Mouse (Mus musculus) limb, embryonic 14.5 days (tissue): Measurements from ENCODE around the gene Immt. TPM values are rescaled to one million over a fixed set of nuclear protein-coding genes. Genes with fewer than 3 reads are reported as not detected.

ENCODE experiments used
- ATAC-seq: fragments of 200-750 bp; cut with Nextera tagmentation; 2 replicates; pipeline ENCODE4 v1.8.0; 2017; ENCODE audit warnings: low read depth, moderate number of reproducible peaks, moderate TSS enrichment; ENCODE audit not compliant: low FRiP score
- DNase-seq: peaks from one replicate; pipeline ENCODE4 v3.0.0-alpha.2; 2015; ENCODE audit warnings: low spot score
- H3K27ac ChIP-seq: fragments of 300-500 bp; sonication (generic); replicated peaks from 2 replicates; pipeline ENCODE4 v1.5.1; 2014; ENCODE audit warnings: low read depth, mild to moderate bottlenecking, low read length, moderate library complexity, mixed read lengths
- H3K27me3 ChIP-seq: fragments of 300-500 bp; sonication (generic); 2 replicates; pipeline ENCODE4 v1.6.1; 2014; ENCODE audit warnings: low read length, mixed read lengths; ENCODE audit not compliant: control insufficient read depth, insufficient read depth
- H3K36me3 ChIP-seq: fragments of 300-500 bp; sonication (generic); 2 replicates; pipeline ENCODE4 v1.6.1; 2014; ENCODE audit warnings: mild to moderate bottlenecking, low read length, moderate library complexity, mixed read lengths; ENCODE audit not compliant: control insufficient read depth, insufficient read depth
- H3K4me1 ChIP-seq: fragments of 300-500 bp; sonication (generic); 2 replicates; pipeline ENCODE4 v1.6.1; 2014; ENCODE audit warnings: antibody characterized with exemption, low read length, mixed read lengths; ENCODE audit not compliant: control insufficient read depth, insufficient read depth
- H3K4me2 ChIP-seq: fragments of 300-500 bp; sonication (generic); replicated peaks from 2 replicates; pipeline ENCODE4 v1.6.1; 2014; ENCODE audit warnings: low read depth, mild to moderate bottlenecking, low read length, moderate library complexity; ENCODE audit not compliant: severe bottlenecking
- H3K4me3 ChIP-seq: fragments of 300-500 bp; sonication (generic); replicated peaks from 2 replicates; pipeline ENCODE4 v1.5.1; 2014; ENCODE audit warnings: low read length
- H3K9ac ChIP-seq: fragments of 300-500 bp; sonication (generic); 2 replicates; pipeline ENCODE4 v1.6.1; 2014; ENCODE audit warnings: mild to moderate bottlenecking, low read depth, low read length, moderate library complexity; ENCODE audit not compliant: severe bottlenecking
- H3K9me3 ChIP-seq: fragments of 300-500 bp; sonication (generic); 2 replicates; pipeline ENCODE4 v1.6.1; 2016; ENCODE audit warnings: low read length; ENCODE audit not compliant: control insufficient read depth
- POLR2A ChIP-seq: fragments of 200-500 bp; IDR thresholded peaks from 2 replicates; pipeline ENCODE4 v1.8.0; 2012; ENCODE audit warnings: inconsistent platforms, mild to moderate bottlenecking, moderate library complexity, borderline replicate concordance; ENCODE audit not compliant: insufficient read depth, insufficient read length; ENCODE audit errors: extremely low read depth
- WGBS: fragments of 180-500 bp; shearing (Covaris S2); extraction: QIAGEN DNeasy Blood & Tissue Kit; methylation state at CpG from one replicate; pipeline ENCODE4 v1.1.7; 2014; 5-methylcytosine and 5-hydroxymethylcytosine counted together
- polyA plus RNA-seq, 2 experiments: library from polyadenylated mRNA; depleted of rRNA in 1 of 2; stranded (reverse) in 1 of 2; unstranded in 1 of 2; fragments of >200 nt; fragmentation: Nextera tagmentation in 1 of 2; extraction: Ambion mirVana in 1 of 2; gene quantifications; 2 replicates each; pipeline versions ENCODE4 v1.2.1 to v1.2.3; 2012 to 2014

Immt gene
- polyA plus RNA-seq, 2 experiments, result 69.8 to 145 TPM

DNA sequence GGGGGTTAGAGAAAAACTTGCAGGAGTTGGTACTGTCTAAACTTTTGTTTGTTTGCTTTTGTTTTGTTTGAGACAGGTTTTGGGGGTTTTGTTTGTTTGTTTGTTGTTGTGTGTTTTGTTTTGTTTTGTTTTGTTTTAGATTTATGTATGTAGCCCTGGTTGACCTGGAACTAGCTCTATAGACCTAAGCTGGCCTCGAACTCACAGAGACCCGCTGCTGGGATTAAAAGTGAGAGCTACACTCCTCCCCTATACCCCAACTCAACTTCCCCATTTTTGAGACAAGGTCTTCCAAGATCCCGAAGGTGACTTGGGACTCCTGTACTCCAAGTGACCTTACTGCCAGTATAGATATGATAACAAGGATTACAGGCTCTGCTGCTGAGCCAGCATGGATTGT lies 7.2 kb upstream of the Immt start:
- Histone ChIP-seq H3K4me1 (peaks cover 3% of the 10 kb centered on the region), H3K27me3 (no peaks in the 10 kb centered on the region), H3K9ac (peak overlapping the region; percentile 57; the same call in 1 of the 2 replicates), H3K9me3 (no peaks in the 10 kb centered on the region), H3K4me3 (peak overlapping the region; percentile 63), H3K36me3 (no peaks in the 10 kb centered on the region), H3K27ac (no peak overlapping the region), H3K4me2 (peak overlapping the region; percentile 69)
- ATAC-seq (no peak), DNase-seq (no peak)
- 30% methylated on average over 3 of the region's 3 CpGs for WGBS
- no peak for TF ChIP-seq POLR2A

DNA sequence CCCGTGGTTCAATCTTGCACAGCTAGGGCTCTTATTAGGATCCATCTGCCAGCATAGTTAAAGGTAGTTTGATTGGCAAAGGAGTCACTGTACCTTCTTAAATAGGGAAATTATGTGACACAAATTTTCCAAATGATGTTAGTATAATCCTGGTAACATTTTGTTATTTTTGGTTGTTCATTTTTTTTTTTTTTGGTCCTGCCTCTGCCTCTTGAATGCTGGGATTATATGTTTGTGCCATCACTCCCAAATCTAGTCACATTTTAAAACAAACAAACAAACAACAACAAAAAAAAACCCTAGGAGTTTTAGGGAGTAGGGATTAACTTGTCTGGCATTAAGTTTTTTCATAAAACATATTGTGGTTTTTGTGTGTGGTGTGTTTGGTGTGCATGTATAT lies 4.3 kb upstream of the Immt start, which contains the start of gene Mrpl35:
Gene Mrpl35, minus strand, starts transcription at position 101 of the 400 bp plus-strand sequence.
- ATAC-seq (no peak), DNase-seq (no peak)
- TF ChIP-seq POLR2A, result no peak
- WGBS, result 38% methylated on average over 1 of the region's 1 CpGs
- H3K9ac ChIP-seq, result no peak within 1 kb of the TSS
- no peak within 1 kb of the TSS for H3K4me2 ChIP-seq
- no peak within 1 kb of the TSS for H3K27ac ChIP-seq
- H3K27me3 ChIP-seq, result no peaks in the 10 kb centered on the region
- no peaks in the 10 kb centered on the region for H3K36me3 ChIP-seq
- no peaks in the 10 kb centered on the region for H3K9me3 ChIP-seq
- H3K4me3 ChIP-seq, result no peak within 1 kb of the TSS
- H3K4me1 ChIP-seq, result peaks cover 5% of the 10 kb centered on the region

DNA sequence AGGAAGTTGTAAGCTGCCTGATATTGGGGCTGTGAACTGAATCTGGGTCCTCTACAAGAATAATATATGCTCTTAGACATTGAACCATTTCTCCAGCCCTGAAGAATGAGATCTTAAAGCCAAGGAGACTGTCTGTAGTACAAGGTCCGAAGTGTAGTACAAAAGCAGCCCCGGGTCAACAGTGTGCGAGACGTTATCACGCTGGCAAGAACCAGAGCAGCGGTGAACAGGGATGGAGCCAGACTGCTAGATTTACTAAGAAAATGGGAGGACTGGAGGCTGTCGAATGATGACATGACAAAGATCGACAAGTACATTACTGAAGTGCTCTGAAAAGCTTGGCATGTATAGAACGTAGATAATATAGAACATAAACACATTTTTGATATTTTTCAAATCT lies 1.4 kb upstream of the Immt start:
- ATAC-seq, result no peak
- WGBS, result 86% methylated on average over 9 of the region's 9 CpGs

DNA sequence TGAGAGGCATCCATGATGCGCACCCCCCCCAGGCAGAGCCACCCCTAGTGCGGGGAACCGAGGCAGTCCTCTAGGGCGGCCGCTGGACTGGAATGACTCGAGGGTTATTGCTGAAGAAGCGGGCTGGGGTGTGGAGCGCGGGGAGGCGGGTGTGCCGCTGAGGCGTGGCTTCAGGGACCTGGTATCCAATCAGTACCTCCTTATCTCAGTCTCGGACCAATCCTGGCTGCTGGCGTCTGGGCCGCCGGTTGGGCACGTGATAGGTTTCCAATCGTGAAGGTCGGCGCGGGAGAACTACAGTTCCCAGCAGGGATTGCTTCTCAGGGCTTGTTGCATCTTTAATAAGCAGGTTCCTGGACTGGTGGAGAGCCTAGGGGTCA lies 440 bp downstream of the Immt start:
- DNase-seq (peak; percentile 96), ATAC-seq (peak; percentile 99)
- no peaks in the 10 kb centered on the region for H3K9me3 ChIP-seq
- 0% methylated on average over 19 of the region's 21 CpGs for WGBS
- no peak for TF ChIP-seq POLR2A
- H3K36me3 ChIP-seq, result no peaks in the 10 kb centered on the region
- H3K4me2 ChIP-seq, result peak overlapping the region; percentile 67
- peak overlapping the region; percentile 100 for H3K4me3 ChIP-seq
- H3K9ac ChIP-seq, result peak overlapping the region; percentile 77
- H3K27me3 ChIP-seq, result no peaks in the 10 kb centered on the region
- H3K27ac ChIP-seq, result peak overlapping the region; percentile 87
- peaks cover 9% of the 10 kb centered on the region for H3K4me1 ChIP-seq

More for the DNA sequence above, 1.4 kb upstream of the Immt start:
- Histone ChIP-seq H3K9me3 (no peaks in the 10 kb centered on the region), H3K4me1 (peaks cover 9% of the 10 kb centered on the region), H3K27me3 (no peaks in the 10 kb centered on the region), H3K27ac (no peak overlapping the region), H3K4me2 (no peak overlapping the region), H3K9ac (no peak overlapping the region), H3K4me3 (no peak overlapping the region), H3K36me3 (no peaks in the 10 kb centered on the region)
- TF ChIP-seq POLR2A, result no peak
- DNase-seq, result no peak

DNA sequence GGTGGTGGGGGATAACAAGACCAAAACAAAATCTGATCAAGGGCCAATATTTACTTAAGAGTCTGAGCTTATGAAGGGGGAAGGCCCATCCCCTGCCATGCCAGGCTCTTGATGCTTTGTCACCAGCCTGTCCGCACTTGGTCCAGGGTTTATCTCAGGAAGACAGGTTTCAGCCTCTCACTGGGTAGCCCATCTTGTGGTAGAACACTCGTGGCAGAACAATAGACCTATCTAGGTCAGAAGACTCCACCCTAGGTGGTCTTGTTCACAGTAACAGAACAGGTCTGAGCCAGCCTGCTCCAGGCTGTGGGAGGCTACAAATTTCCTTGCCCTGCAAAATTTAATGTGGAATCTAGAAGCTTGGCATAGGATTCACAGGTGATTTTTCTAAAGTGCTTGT lies 5.7 kb downstream of the Immt start:
- WGBS, result 94% methylated on average over 2 of the region's 2 CpGs
- Histone ChIP-seq H3K4me2 (no peak overlapping the region), H3K36me3 (no peaks in the 10 kb centered on the region), H3K27me3 (no peaks in the 10 kb centered on the region), H3K4me3 (no peak overlapping the region), H3K9me3 (no peaks in the 10 kb centered on the region), H3K27ac (no peak overlapping the region), H3K9ac (no peak overlapping the region), H3K4me1 (peaks cover 6% of the 10 kb centered on the region)
- TF ChIP-seq POLR2A, result no peak
- ATAC-seq (no peak), DNase-seq (no peak)

DNA sequence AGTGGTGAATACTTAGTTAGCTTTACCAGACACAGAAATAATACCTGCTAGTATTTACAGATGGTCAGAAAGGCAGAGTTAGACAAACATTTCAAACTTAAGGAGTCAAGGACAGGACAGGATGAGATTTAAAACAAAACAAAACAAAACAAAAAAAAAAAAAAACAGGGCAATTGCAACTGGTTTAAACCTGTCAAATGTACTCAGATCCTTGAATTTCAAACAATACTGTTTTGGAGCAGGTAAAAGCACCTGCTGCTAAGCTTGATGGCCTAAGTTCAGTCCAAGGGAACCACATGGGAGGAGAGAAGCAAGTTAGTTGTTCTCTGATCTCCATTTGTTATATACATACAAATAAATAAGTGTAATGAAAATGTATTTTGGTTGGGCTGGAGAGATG lies 8.7 kb downstream of the Immt start:
- Histone ChIP-seq H3K36me3 (peaks cover 4% of the 10 kb centered on the region; the same call in 1 of the 2 replicates), H3K9ac (no peak overlapping the region), H3K27ac (no peak overlapping the region), H3K27me3 (no peaks in the 10 kb centered on the region), H3K4me3 (no peak overlapping the region), H3K4me1 (no peaks in the 10 kb centered on the region), H3K9me3 (no peaks in the 10 kb centered on the region), H3K4me2 (no peak overlapping the region)
- DNase-seq (no peak), ATAC-seq (no peak)
- TF ChIP-seq POLR2A, result no peak
